Mouse (Mus musculus) testis, postnatal 14 days (tissue): ENCODE measurements around the gene Gmip.
A peak's percentile ranks its signal among the peaks of the same experiment; 100 is the strongest.

ENCODE experiments used
- DNase-seq: peaks from one replicate; pipeline ENCODE4 v3.0.0; 2021; ENCODE audit warnings: low spot score

Gene Gmip

GRCm38 (mm10) chr8:69804537-69804936 lies 3.9 kb upstream of the Gmip start:
- no peak for DNase-seq

GRCm38 (mm10) chr8:69805086-69805485 lies 3.4 kb upstream of the Gmip start:
- DNase-seq: no peak

GRCm38 (mm10) chr8:69805491-69805890 lies 3.0 kb upstream of the Gmip start:
- no peak for DNase-seq

- no peak for DNase-seq
Measured at GRCm38 (mm10) chr8:69807236-69807635, 1.2 kb upstream of the Gmip start.

- DNase-seq: no peak
Measured at GRCm38 (mm10) chr8:69808864-69809403, 455 bp downstream of the Gmip start.

GRCm38 (mm10) chr8:69809820-69810219 lies 1.3 kb downstream of the Gmip start:
- DNase-seq: no peak

GRCm38 (mm10) chr8:69814881-69815280 lies 6.4 kb downstream of the Gmip start:
- no peak for DNase-seq

GRCm38 (mm10) chr8:69815396-69815795 lies 6.9 kb downstream of the Gmip start:
- no peak for DNase-seq

GRCm38 (mm10) chr8:69820466-69820865 lies 12.0 kb downstream of the Gmip start:
- DNase-seq: no peak

GRCm38 (mm10) chr8:69821971-69822385 lies 13.5 kb downstream of the Gmip start:
- DNase-seq: peak; percentile 81

GRCm38 (mm10) chr8:69822386-69823191 lies 14.1 kb downstream of the Gmip start, which contains the start of gene Lpar2:
Gene Lpar2, plus strand, starts transcription at chr8:69822429.
- peak; percentile 86 for DNase-seq

GRCm38 (mm10) chr8:69826371-69826770 lies 17.9 kb downstream of the Gmip start:
- DNase-seq: no peak

- DNase-seq: peak; percentile 90
Measured at GRCm38 (mm10) chr8:69832298-69832853, 23.9 kb downstream of the Gmip start, which contains the start of gene Pbx4. Gene Pbx4, plus strand, starts transcription at chr8:69832491.

- no peak for DNase-seq
Measured at GRCm38 (mm10) chr8:69837057-69837682, 28.7 kb downstream of the Gmip start.

- no peak for DNase-seq
Measured at GRCm38 (mm10) chr8:69847167-69848065, 38.9 kb downstream of the Gmip start.

GRCm38 (mm10) chr8:69848951-69849350 lies 40.5 kb downstream of the Gmip start:
- no peak for DNase-seq

GRCm38 (mm10) chr8:69849899-69850298 lies 41.4 kb downstream of the Gmip start:
- no peak for DNase-seq

- DNase-seq: no peak
Measured at GRCm38 (mm10) chr8:69850926-69851506, 42.5 kb downstream of the Gmip start.

- DNase-seq: no peak
Measured at GRCm38 (mm10) chr8:69853869-69854268, 45.4 kb downstream of the Gmip start.

GRCm38 (mm10) chr8:69860807-69861206 lies 52.3 kb downstream of the Gmip start:
- no peak for DNase-seq

- DNase-seq: no peak
Measured at GRCm38 (mm10) chr8:69861251-69861650, 52.8 kb downstream of the Gmip start.
